Mouse (Mus musculus) kidney, postnatal 0 days (tissue): ENCODE measurements around the gene Cers6. TPM values are rescaled to one million over a fixed set of nuclear protein-coding genes. Genes with fewer than 3 reads are reported as not detected.

ENCODE experiments used
- ATAC-seq: fragments of 200-750 bp; cut with Nextera tagmentation; replicated peaks from 2 replicates; pipeline ENCODE4 v1.8.0; 2017; ENCODE audit warnings: low read depth, moderate number of reproducible peaks, moderate TSS enrichment, moderate library complexity; ENCODE audit not compliant: low FRiP score
- DNase-seq: peaks from one replicate; pipeline ENCODE4 v3.0.0-alpha.2; 2016; ENCODE audit warnings: low spot score
- H3K27ac ChIP-seq: fragments of 300-500 bp; sonication (generic); 2 replicates; pipeline ENCODE4 v1.5.1; 2014; ENCODE audit warnings: mild to moderate bottlenecking
- H3K27me3 ChIP-seq: fragments of 300-500 bp; sonication (generic); 2 replicates; pipeline ENCODE4 v1.6.1; 2014; ENCODE audit warnings: low read length, mixed read lengths; ENCODE audit not compliant: insufficient read depth
- H3K36me3 ChIP-seq: fragments of 300-500 bp; sonication (generic); 2 replicates; pipeline ENCODE4 v1.6.1; 2014; ENCODE audit warnings: low read length, mixed read lengths; ENCODE audit not compliant: insufficient read depth
- H3K4me1 ChIP-seq: fragments of 300-500 bp; sonication (generic); replicated peaks from 2 replicates; pipeline ENCODE4 v1.6.1; 2014; ENCODE audit warnings: antibody characterized with exemption, low read length, mixed read lengths; ENCODE audit not compliant: insufficient read depth
- H3K4me2 ChIP-seq: fragments of 300-500 bp; sonication (generic); 2 replicates; pipeline ENCODE4 v1.6.1; 2014; ENCODE audit warnings: mild to moderate bottlenecking, low read length, moderate library complexity, mixed read lengths
- H3K4me3 ChIP-seq: fragments of 300-500 bp; sonication (generic); replicated peaks from 2 replicates; pipeline ENCODE4 v1.5.1; 2014; ENCODE audit warnings: low read depth, low read length
- H3K9ac ChIP-seq: fragments of 300-500 bp; sonication (generic); 2 replicates; pipeline ENCODE4 v1.6.1; 2014; ENCODE audit warnings: low read depth, low read length
- H3K9me3 ChIP-seq: fragments of 300-500 bp; sonication (generic); replicated peaks from 2 replicates; pipeline ENCODE4 v1.6.1; 2016; ENCODE audit warnings: low read length, inconsistent platforms, mixed read lengths
- CTCF ChIP-seq: IDR thresholded peaks from 2 replicates; pipeline ENCODE4 v1.5.1; 2016; ENCODE audit warnings: antibody characterized with exemption, low read depth, mild to moderate bottlenecking, moderate library complexity
- WGBS: fragments of 180-500 bp; shearing (Covaris S2); extraction: QIAGEN DNeasy Blood & Tissue Kit; methylation state at CpG from one replicate; pipeline ENCODE4 v1.1.7; 2014; 5-methylcytosine and 5-hydroxymethylcytosine counted together
- polyA plus RNA-seq: library from polyadenylated mRNA; unstranded; fragments of >200 nt; fragmentation: Nextera tagmentation; extraction: Ambion mirVana; gene quantifications from 2 replicates; pipeline ENCODE4 v1.2.1, GENCODE M21; 2015

The Cers6 gene
- polyA plus RNA-seq, 1 experiment from 2014 or later, result 18.3 TPM

GRCm38 (mm10) chr2:68879071-68879651 is 17.9 kb downstream of the Cers6 start:
- Histone ChIP-seq H3K9me3 (no peaks in the 10 kb centered on the region), H3K27ac (no peak overlapping the region), H3K4me1 (0 out of 2 replicates have a peak, but pooled peaks cover 5% of the 10 kb centered on the region), H3K4me3 (no peak overlapping the region), H3K9ac (no peak overlapping the region), H3K36me3 (no peaks in the 10 kb centered on the region), H3K4me2 (no peak overlapping the region), H3K27me3 (no peaks in the 10 kb centered on the region)
- TF ChIP-seq CTCF, result no peak
- ATAC-seq (no peak), DNase-seq (no peak)
- 91% methylated on average over 4 of the region's 4 CpGs for WGBS

- H3K27ac ChIP-seq, result no peak overlapping the region
- no peak for DNase-seq
- H3K36me3 ChIP-seq, result no peaks in the 10 kb centered on the region
- no peak overlapping the region for H3K4me2 ChIP-seq
- no peak overlapping the region for H3K9ac ChIP-seq
- H3K4me1 ChIP-seq, result peaks cover 9% of the 10 kb centered on the region; the same call in 1 of the 2 replicates
- no peaks in the 10 kb centered on the region for H3K27me3 ChIP-seq
- WGBS, result 62% methylated on average over 7 of the region's 7 CpGs
- no peaks in the 10 kb centered on the region for H3K9me3 ChIP-seq
- TF ChIP-seq CTCF, result no peak
- no peak for ATAC-seq
- no peak overlapping the region for H3K4me3 ChIP-seq
Measured at GRCm38 (mm10) chr2:68884573-68884972, 23.3 kb downstream of the Cers6 start.

GRCm38 (mm10) chr2:68885206-68885605 is 24.0 kb downstream of the Cers6 start:
- H3K9ac ChIP-seq, result no peak overlapping the region
- 97% methylated on average over 2 of the region's 2 CpGs for WGBS

GRCm38 (mm10) chr2:68885766-68886496 is 24.7 kb downstream of the Cers6 start:
- WGBS, result 30% methylated on average over 4 of the region's 4 CpGs
- H3K27ac ChIP-seq, result no peak overlapping the region
- TF ChIP-seq CTCF, result no peak
- H3K4me1 ChIP-seq, result peaks cover 9% of the 10 kb centered on the region; the same call in 1 of the 2 replicates
- H3K27me3 ChIP-seq, result no peaks in the 10 kb centered on the region
- H3K36me3 ChIP-seq, result no peaks in the 10 kb centered on the region
- H3K4me2 ChIP-seq, result no peak overlapping the region
- no peaks in the 10 kb centered on the region for H3K9me3 ChIP-seq
- no peak overlapping the region for H3K4me3 ChIP-seq
- no peak overlapping the region for H3K9ac ChIP-seq
- ATAC-seq, result peak; percentile 61; the same call in 1 of the 2 replicates
- peak; percentile 82 for DNase-seq

More at GRCm38 (mm10) chr2:68885206-68885605, 24.0 kb downstream of the Cers6 start:
- no peaks in the 10 kb centered on the region for H3K9me3 ChIP-seq
- TF ChIP-seq CTCF, result no peak
- H3K36me3 ChIP-seq, result no peaks in the 10 kb centered on the region
- no peak overlapping the region for H3K4me2 ChIP-seq
- H3K27me3 ChIP-seq, result no peaks in the 10 kb centered on the region
- H3K4me3 ChIP-seq, result no peak overlapping the region
- H3K27ac ChIP-seq, result no peak overlapping the region
- DNase-seq (no peak), ATAC-seq (no peak)
- peaks cover 9% of the 10 kb centered on the region; the same call in 1 of the 2 replicates for H3K4me1 ChIP-seq

- peaks cover 9% of the 10 kb centered on the region; the same call in 1 of the 2 replicates for H3K4me1 ChIP-seq
- H3K4me3 ChIP-seq, result no peak overlapping the region
- H3K27ac ChIP-seq, result no peak overlapping the region
- no peaks in the 10 kb centered on the region for H3K27me3 ChIP-seq
- H3K9ac ChIP-seq, result no peak overlapping the region
- no peaks in the 10 kb centered on the region for H3K9me3 ChIP-seq
- no peak for TF ChIP-seq CTCF
- DNase-seq (no peak), ATAC-seq (no peak)
- no peak overlapping the region for H3K4me2 ChIP-seq
- WGBS, result 86% methylated on average over 4 of the region's 4 CpGs
- no peaks in the 10 kb centered on the region for H3K36me3 ChIP-seq
Measured at GRCm38 (mm10) chr2:68886661-68887060, 25.4 kb downstream of the Cers6 start.

GRCm38 (mm10) chr2:68888094-68888705 is 27.0 kb downstream of the Cers6 start:
- TF ChIP-seq CTCF, result no peak
- no peaks in the 10 kb centered on the region for H3K9me3 ChIP-seq
- no peak overlapping the region for H3K4me3 ChIP-seq
- H3K27me3 ChIP-seq, result no peaks in the 10 kb centered on the region
- peak; percentile 40 for DNase-seq
- H3K4me2 ChIP-seq, result no peak overlapping the region
- 69% methylated on average over 3 of the region's 3 CpGs for WGBS
- no peaks in the 10 kb centered on the region for H3K36me3 ChIP-seq
- no peak for ATAC-seq
- peak overlapping the region; percentile 36; the same call in 1 of the 2 replicates for H3K27ac ChIP-seq
- no peak overlapping the region for H3K9ac ChIP-seq
- H3K4me1 ChIP-seq, result peaks cover 9% of the 10 kb centered on the region; the same call in 1 of the 2 replicates
